Mouse (Mus musculus) brain, embryonic 14.5 days (tissue): ENCODE results near the gene Tmigd1.

ENCODE experiments used
- CTCF ChIP-seq: fragments of 200-500 bp; IDR thresholded peaks from 2 replicates; pipeline ENCODE4 v1.5.1; 2012; ENCODE audit warnings: inconsistent platforms, mild to moderate bottlenecking, moderate library complexity, borderline replicate concordance; ENCODE audit not compliant: insufficient read depth, insufficient read length; ENCODE audit errors: extremely low read depth
- POLR2A ChIP-seq: fragments of 200-500 bp; IDR thresholded peaks from 2 replicates; pipeline ENCODE4 v1.6.1; 2012; ENCODE audit warnings: mild to moderate bottlenecking, inconsistent platforms, borderline replicate concordance; ENCODE audit not compliant: poor library complexity, insufficient read depth, insufficient read length, severe bottlenecking; ENCODE audit errors: extremely low read depth

- TF ChIP-seq CTCF (no peak), POLR2A (no peak)
These were observed 22.1 kb upstream of the Tmigd1 start for GRCm38 (mm10) chr11:76879816-76880215.
